ENCODE assay signal across 8 mouse cellular contexts in the genomic region with DNA sequence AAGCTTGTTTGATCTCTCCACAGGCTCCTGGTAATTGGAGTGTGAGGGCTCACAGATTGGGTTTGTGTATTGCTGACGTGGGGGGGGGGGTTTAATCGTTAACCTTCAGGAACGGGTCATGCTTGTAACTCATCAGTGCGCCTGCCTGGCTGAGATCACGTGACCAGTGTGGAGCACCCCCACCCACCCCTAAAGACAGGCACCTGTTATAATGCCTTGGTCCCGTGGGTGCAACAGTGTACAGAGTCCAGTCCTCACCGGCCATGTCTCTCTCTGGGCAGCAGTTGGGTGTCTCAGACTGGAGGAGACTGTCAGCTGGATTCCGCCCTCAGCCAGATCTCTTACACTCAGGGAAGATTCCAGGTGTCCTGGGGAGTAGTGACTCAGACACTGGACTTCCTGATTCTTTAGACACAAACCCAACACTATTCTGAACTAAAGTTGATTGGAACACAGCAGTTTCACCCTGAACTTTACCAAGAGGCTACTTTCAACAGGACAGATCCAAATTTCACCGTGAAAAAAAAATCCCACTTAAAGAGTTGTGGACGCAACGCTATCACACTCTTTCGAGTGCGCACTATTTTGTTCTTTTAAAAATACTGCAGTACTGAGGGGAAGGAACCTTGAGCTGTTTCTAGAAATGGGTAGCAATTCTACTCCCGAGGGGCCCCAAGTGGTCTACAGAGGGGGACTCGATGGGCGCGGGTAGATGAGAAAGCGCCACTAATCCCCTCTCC. TPM values are rescaled to one million over a fixed set of nuclear protein-coding genes. Genes with fewer than 3 reads are reported as not detected.
A peak's percentile ranks its signal among the peaks of the same experiment; 100 is the strongest.
DNase-seq lines count a peak whose midpoint lies in the region; ATAC-seq and TF ChIP-seq lines count a peak whose summit lies in the region.

No protein-coding gene starts in this region.

- 3% methylated on average over 18 of the region's 18 CpGs for WGBS in embryonic facial prominence, embryonic 12.5 days
- 2% methylated on average over 18 of the region's 18 CpGs for WGBS in lung, postnatal 0 days

- H3K4me1 ChIP-seq in embryonic facial prominence, embryonic 12.5 days, result peaks cover 34% of the 10 kb centered on the region
- H3K4me1 ChIP-seq in lung, postnatal 0 days (ENCODE audit: insufficient read depth, low read depth, low read length), result no peaks in the 10 kb centered on the region

- peak overlapping the region; percentile 98 for H3K27ac ChIP-seq in left cerebral cortex, adult 2 months
- H3K27ac ChIP-seq in embryonic facial prominence, embryonic 12.5 days, result no peak overlapping the region
- H3K27ac ChIP-seq in lung, postnatal 0 days (ENCODE audit: low read length), result no peak overlapping the region

- no peak for DNase-seq in left cerebral cortex, adult 2 months (ENCODE audit: extremely low spot score in 1 of 2, low spot score in 2 of 2)
- no peak for DNase-seq in left cerebral cortex, postnatal 14 days (ENCODE audit: low spot score in 2 of 2)
- DNase-seq in kidney, adult 18-20 months, result peak; percentile 86
- DNase-seq in lung, postnatal 0 days (ENCODE audit: low spot score), result peak; percentile 29
- DNase-seq in gastrocnemius, postnatal 25 days, result no peak
- no peak for DNase-seq in urinary bladder, postnatal 4 days (ENCODE audit: low spot score in 2 of 2)

- H3K9ac ChIP-seq in embryonic facial prominence, embryonic 12.5 days, result 0 out of 2 replicates have a peak overlapping the region, but pooled peaks have one; percentile 67
- H3K9ac ChIP-seq in lung, postnatal 0 days (replicated peaks; ENCODE audit: low read depth), result no peak overlapping the region

- no peak for TF ChIP-seq EP300 in lung, postnatal 0 days (IDR thresholded peaks at IDR 0.05)

- H3K9me3 ChIP-seq in embryonic facial prominence, embryonic 12.5 days, result no peaks in the 10 kb centered on the region
- no peaks in the 10 kb centered on the region for H3K9me3 ChIP-seq in lung, postnatal 0 days (ENCODE audit: low read length)

- H3K27me3 ChIP-seq in embryonic facial prominence, embryonic 12.5 days, result peaks cover 51% of the 10 kb centered on the region
- H3K27me3 ChIP-seq in lung, postnatal 0 days (replicated peaks; ENCODE audit: insufficient read depth, low read length), result peaks cover 29% of the 10 kb centered on the region

- peak overlapping the region; percentile 98 for H3K4me2 ChIP-seq in embryonic facial prominence, embryonic 12.5 days (replicated peaks)
- peak overlapping the region; percentile 71 for H3K4me2 ChIP-seq in lung, postnatal 0 days (replicated peaks; ENCODE audit: low read depth, low read length)

- H3K36me3 ChIP-seq in embryonic facial prominence, embryonic 12.5 days, result peaks cover 5% of the 10 kb centered on the region; the same call in 1 of the 2 replicates
- no peaks in the 10 kb centered on the region for H3K36me3 ChIP-seq in lung, postnatal 0 days (ENCODE audit: insufficient read depth, low read length)

- intact Hi-C loops in left cerebral cortex, adult 2 months (cut with DNase I), result loop anchor here (2.0 to 5.0 kb wide), 2 partner anchors 35 to 46 kb away; no protein-coding TSS in a partner anchor
- intact Hi-C loops in left cerebral cortex, postnatal 14 days (cut with DNase I), result loop anchor here (2.0 to 10.0 kb wide), 3 partner anchors 40 to 348 kb away; no protein-coding TSS in a partner anchor

- TF ChIP-seq CTCF in left cerebral cortex, adult 2 months (IDR thresholded peaks at IDR 0.05), result no peak
- TF ChIP-seq CTCF in lung, postnatal 0 days (IDR thresholded peaks at IDR 0.05), result no peak

- H3K4me3 ChIP-seq in left cerebral cortex, adult 2 months, result peak overlapping the region; percentile 80
- H3K4me3 ChIP-seq in embryonic facial prominence, embryonic 12.5 days, result peak overlapping the region; percentile 68
- peak overlapping the region; percentile 53 for H3K4me3 ChIP-seq in lung, postnatal 0 days (ENCODE audit: low read depth, low read length)

- no peak for ATAC-seq in embryonic facial prominence, embryonic 12.5 days (ENCODE audit: insufficient number of reproducible peaks, insufficient read depth, low FRiP score, low TSS enrichment)
- ATAC-seq in lung, postnatal 0 days, result no peak
- ATAC-seq in frontal cortex, adult (ENCODE audit: low TSS enrichment), result no peak

RNA-seq across cellular contexts. Expression of gene Dact2, which starts 1.6 kb away (rescaled TPM):
- total RNA-seq in left cerebral cortex, adult 2 months (2021), result 100 to 1,000 TPM in 1 of 2 experiments, 10 to 100 TPM in 1; 58.6 to 100 TPM
- total RNA-seq in left cerebral cortex, postnatal 14 days (2021), result 10 to 100 TPM; 73.7 to 87.9 TPM
- 1.9 and 2.5 TPM in 2 replicates for polyA plus RNA-seq in embryonic facial prominence, embryonic 12.5 days (2016; fragmentation: Nextera tagmentation; extraction: Ambion mirVana)
- polyA plus RNA-seq in lung, postnatal 0 days (2015; fragmentation: Nextera tagmentation; extraction: Ambion mirVana), result 2.5 and 2.6 TPM in 2 replicates
- total RNA-seq in gastrocnemius, postnatal 25 days (2021), result 1 to 10 TPM; 2.9 to 3.3 TPM

Comparison
In these comparisons a context has a peak if more than half of its experiments do, and no peak if none do; other contexts are left out.
1. DNase-seq: peak in kidney, adult 18-20 months (single experiment) and lung, postnatal 0 days (single experiment); none in left cerebral cortex, adult 2 months (0 of 2), left cerebral cortex, postnatal 14 days (0 of 2), gastrocnemius, postnatal 25 days (single experiment) and urinary bladder, postnatal 4 days (0 of 2).
2. RNA of gene Dact2, which starts 1.6 kb away (total RNA-seq): 58.6 to 100 TPM in left cerebral cortex, adult 2 months and 73.7 to 87.9 TPM in left cerebral cortex, postnatal 14 days; 2.9 to 3.3 TPM in gastrocnemius, postnatal 25 days; every median in the first group is over 10 times any median in the second.
3. Peak in every context shown above with its lines, with median percentiles within 50 percentile points of each other: H3K4me3 ChIP-seq.